Mouse (Mus musculus) C3H10T1/2 (cell line): ENCODE measurements around the gene Rab17. TPM values are rescaled to one million over a fixed set of nuclear protein-coding genes. Genes with fewer than 3 reads are reported as not detected.

Experiments used
- polyA plus RNA-seq, 2 experiments: library from polyadenylated mRNA; unstranded; fragments of >200 nt; fragmentation: generic; extraction: Trizol; gene quantifications; one replicate each; pipeline ENCODE4 v1.2.1; 2012; ENCODE audit warnings: missing spikeins in 2 of 2

The Rab17 gene
- polyA plus RNA-seq: under 1 TPM in 1 of 2 experiments, not detected in 1; 0.02 TPM

DNA sequence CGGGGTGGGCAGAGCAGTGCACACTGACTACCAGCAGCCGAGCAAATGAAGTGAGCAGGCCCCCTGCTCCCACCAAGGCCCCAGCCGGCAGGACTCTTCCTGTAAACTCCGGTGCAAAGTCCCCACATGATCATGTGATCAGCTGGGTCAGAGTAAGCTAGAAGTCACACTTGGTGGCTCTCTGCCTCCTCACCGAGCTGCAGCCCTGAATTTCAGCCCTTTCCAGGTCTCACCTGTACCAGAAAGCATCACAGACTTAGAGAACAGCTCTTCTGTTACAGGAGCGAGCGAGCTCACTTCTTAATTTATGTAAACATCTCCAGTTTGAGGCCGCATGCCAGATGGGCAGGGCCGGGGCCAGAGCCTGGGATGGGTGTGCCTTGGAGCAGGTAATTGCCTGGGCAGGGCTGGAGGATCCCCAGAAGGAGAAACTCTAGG is at the start of gene Rab17:
Gene Rab17 (minus strand): TSS at position 315 of the 438 bp plus-strand sequence.

DNA sequence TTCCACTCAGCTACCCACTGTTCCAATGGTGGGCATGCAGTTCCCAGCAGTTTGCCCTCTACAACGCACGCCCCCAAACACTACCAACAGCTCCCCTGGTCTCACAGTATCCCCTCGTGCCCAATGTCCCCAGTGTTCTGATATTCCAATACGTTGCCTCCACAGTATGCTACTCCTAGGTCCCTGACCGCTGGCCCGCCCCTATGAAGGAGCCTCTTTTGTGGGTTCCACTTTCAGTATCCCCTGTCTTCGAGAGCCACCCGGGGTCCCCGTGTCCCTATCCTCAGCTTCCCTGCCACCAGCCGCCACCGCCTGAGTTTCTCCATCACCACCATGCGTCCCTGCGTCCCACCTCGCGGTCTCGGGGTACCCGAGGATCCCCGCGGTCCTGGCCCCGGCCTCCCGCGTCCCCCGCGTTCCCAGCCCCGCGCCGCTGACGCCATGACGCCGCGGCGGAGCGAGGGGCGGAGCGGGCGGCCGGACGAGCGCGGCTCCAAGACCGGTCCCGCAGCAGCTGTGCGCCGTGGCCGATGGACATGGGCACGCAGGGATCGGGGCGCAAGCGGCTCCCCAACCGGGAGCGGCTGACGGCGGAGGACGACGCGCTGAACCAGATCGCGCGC is 28.9 kb upstream of the Rab17 start, which contains the start of gene Lrrfip1:
Gene Lrrfip1 (plus strand): TSS at position 470 of the 623 bp plus-strand sequence.

GRCm38 (mm10) chr1:90952808-90953207 is 16.7 kb downstream of the Rab17 start, which contains the start of gene Prlh:
Gene Prlh (plus strand): TSS chr1:90953108.

DNA sequence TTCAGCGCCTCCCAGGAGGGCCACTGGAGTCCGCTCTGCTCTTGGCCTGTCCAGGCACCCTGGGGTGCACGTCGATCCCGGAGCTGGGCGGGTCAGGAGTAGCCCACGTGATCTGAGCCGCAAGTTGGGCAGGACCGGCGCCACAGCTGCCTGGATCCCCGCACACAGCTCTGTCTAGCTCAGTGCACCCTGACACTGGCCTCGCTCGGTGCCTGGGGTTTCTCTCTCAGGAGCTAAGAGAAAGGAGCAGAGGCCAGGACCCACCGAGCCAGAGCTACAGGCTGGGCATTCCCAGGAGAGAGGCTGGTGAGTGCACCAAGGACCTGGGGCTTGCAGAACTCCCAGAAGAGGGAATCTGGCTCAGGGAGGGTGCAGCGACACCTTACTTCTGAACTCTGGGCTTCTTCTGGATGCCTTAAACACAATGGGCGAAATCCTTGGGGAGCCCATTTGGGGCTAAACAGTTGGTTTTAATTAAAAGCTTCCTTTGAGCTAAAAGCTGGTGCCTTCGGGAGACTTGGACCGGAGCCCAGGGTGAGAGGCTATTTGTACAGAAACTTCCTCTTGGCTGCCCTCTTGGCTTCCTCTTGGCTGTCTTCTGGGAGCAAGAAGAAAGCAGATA is 54.4 kb downstream of the Rab17 start, which contains the start of gene Mlph:
Gene Mlph (plus strand): TSS at position 138 of the 622 bp plus-strand sequence.

Other genes with a start within 250 kb of the Rab17 start
- 100 to 1,000 TPM in 1 of 2 experiments, 10 to 100 TPM in 1; 15.5 to 212 TPM for gene Col6a3, start 125.7 kb downstream of the Rab17 start, polyA plus RNA-seq
- gene Mlph, start 54.6 kb downstream of the Rab17 start, polyA plus RNA-seq: under 1 TPM; 0.05 to 0.06 TPM
- gene Prlh, start 16.6 kb downstream of the Rab17 start, polyA plus RNA-seq: not detected
- gene Lrrfip1, start 29.1 kb upstream of the Rab17 start, polyA plus RNA-seq: 10 to 100 TPM in 1 of 2 experiments, 1 to 10 TPM in 1; 4.8 to 38.2 TPM
- gene Rbm44, start 175.4 kb upstream of the Rab17 start, polyA plus RNA-seq: not detected
- gene Ramp1, start 210.2 kb upstream of the Rab17 start, polyA plus RNA-seq: under 1 TPM in 1 of 2 experiments, not detected in 1; 0.02 TPM